Mouse (Mus musculus) liver, adult 2 months (tissue): ENCODE results near the gene Evi2. TPM values are rescaled to one million over a fixed set of nuclear protein-coding genes. Genes with fewer than 3 reads are reported as not detected.

ENCODE experiments used
- DNase-seq: peaks from one replicate; pipeline ENCODE4 v3.0.0-alpha.2; 2011; ENCODE audit warnings: low read depth, low spot score; ENCODE audit errors: extremely low read depth
- H3K27ac ChIP-seq: fragments of 200-500 bp; replicated peaks from 2 replicates; pipeline ENCODE4 v1.5.1; 2012; ENCODE audit warnings: low read depth, mild to moderate bottlenecking, control low read depth, inconsistent platforms, low read length; ENCODE audit not compliant: insufficient read depth
- H3K27me3 ChIP-seq: fragments of 200-500 bp; 2 replicates; pipeline ENCODE4 v1.6.1; 2012; ENCODE audit warnings: mild to moderate bottlenecking, moderate library complexity, low read length, inconsistent platforms; ENCODE audit not compliant: control insufficient read depth, insufficient read depth
- H3K36me3 ChIP-seq: fragments of 200-500 bp; 2 replicates; pipeline ENCODE4 v1.6.1; 2012; ENCODE audit warnings: low read length, inconsistent platforms; ENCODE audit not compliant: control insufficient read depth, insufficient read depth
- H3K4me1 ChIP-seq: fragments of 200-500 bp; 2 replicates; pipeline ENCODE4 v1.6.1; 2011; ENCODE audit warnings: low read length; ENCODE audit not compliant: control insufficient read depth, insufficient read depth
- H3K4me3 ChIP-seq: fragments of 200-500 bp; 2 replicates; pipeline ENCODE4 v1.5.1; 2011; ENCODE audit warnings: low read depth, mild to moderate bottlenecking, control low read depth, low read length, moderate library complexity; ENCODE audit not compliant: insufficient read depth
- H3K79me2 ChIP-seq: fragments of 200-500 bp; 2 replicates; pipeline ENCODE4 v1.6.1; 2012; ENCODE audit warnings: inconsistent platforms, mild to moderate bottlenecking, low read length, moderate library complexity; ENCODE audit not compliant: control insufficient read depth, insufficient read depth
- H3K9ac ChIP-seq: fragments of 200-500 bp; 2 replicates; pipeline ENCODE4 v1.6.1; 2012; ENCODE audit warnings: low read depth, mild to moderate bottlenecking, control low read depth, inconsistent platforms, low read length
- CTCF ChIP-seq: fragments of 200-500 bp; IDR thresholded peaks from 2 replicates; pipeline ENCODE4 v1.5.1; 2011; ENCODE audit warnings: low read depth, low read length, control low read depth
- POLR2A ChIP-seq: fragments of 200-500 bp; IDR thresholded peaks from 2 replicates; pipeline ENCODE4 v1.6.1; 2011; ENCODE audit warnings: low read length, control low read depth; ENCODE audit not compliant: insufficient read depth; ENCODE audit errors: extremely low read depth
- WGBS: fragments of 180-500 bp; shearing (Covaris S2); methylation state at CpG from one replicate; pipeline ENCODE4 v1.1.7; 2018; 5-methylcytosine and 5-hydroxymethylcytosine counted together
- polyA plus RNA-seq: library from polyadenylated mRNA; depleted of rRNA; stranded (reverse); fragments of >200 nt; gene quantifications from 2 replicates; pipeline ENCODE4 v1.2.3, GENCODE M21; 2012
- total RNA-seq: library from RNA; depleted of rRNA; stranded (reverse); fragments of >200 nt; gene quantifications from 2 replicates; pipeline ENCODE4 v1.2.3, GENCODE M21; 2014

Evi2 gene
- total and polyA plus RNA-seq, 2 experiments: 0.18 to 0.23 TPM

DNA sequence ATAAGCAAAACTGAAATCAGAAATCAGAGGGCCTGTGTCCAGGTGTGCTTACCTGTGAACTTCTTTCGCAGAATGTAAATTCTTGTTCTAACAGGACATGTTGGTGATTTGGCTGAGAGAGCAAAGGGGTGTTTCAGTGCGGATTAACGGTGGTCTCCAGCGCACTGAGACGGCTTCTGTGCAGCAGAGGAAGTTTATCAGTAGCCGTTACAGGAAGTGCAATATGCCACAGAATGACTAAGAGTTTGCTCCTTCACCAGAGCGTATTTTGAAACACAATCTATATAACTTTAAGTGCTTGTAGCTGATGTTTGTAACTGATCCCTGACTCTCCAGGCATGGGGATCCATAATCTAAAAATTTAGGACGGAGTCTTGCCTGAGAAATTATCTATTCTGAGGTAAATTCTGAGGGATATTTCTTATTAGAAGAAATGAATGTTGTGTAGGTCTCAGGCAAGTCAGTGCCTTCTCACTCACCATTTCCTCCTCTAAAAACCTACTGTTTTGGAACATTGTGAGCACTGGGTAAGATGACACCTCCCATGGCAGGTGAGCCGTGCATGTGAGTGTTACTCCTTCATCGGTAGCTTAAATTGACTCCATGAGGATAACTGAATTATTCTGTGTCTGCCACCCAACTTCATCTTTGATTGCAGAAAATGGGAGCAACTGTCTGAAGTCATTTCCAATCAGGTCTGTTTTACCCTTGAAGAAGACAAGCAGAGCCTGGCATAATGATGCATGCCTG lies 6.7 kb downstream of the Evi2 start, which contains the start of gene Evi2b:
Evi2b (minus strand) TSS at position 203 of the 750 bp plus-strand sequence.
- WGBS: 78% methylated on average over 10 of the region's 10 CpGs

DNA sequence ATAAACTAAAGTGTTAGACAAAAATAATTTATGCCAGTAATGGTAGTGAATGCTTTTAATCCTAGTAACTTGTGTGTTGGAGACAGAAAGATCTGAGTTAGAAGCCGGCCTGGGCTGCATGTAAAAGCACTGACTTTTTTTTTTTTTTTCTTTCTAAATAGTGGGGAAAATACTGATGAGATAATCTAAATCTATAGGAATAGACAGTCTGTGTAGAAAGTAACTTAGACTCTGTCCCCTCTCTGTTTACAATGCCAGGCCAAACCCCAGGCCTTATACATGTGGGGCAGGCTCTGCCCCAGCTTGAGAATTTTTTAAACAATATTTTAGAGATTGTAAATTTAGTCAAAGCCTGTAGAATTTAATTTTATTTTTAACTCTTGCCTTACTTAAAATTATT lies 7.4 kb downstream of the Evi2 start:
- no peak overlapping the region for H3K4me3 ChIP-seq
- no peak for TF ChIP-seq CTCF
- no peak for TF ChIP-seq POLR2A
- peaks cover 4% of the 10 kb centered on the region; the same call in 1 of the 2 replicates for H3K4me1 ChIP-seq
- no peak overlapping the region for H3K27ac ChIP-seq
- 75% methylated on average over 1 of the region's 1 CpGs for WGBS
- H3K27me3 ChIP-seq: no peaks in the 10 kb centered on the region
- peaks cover 2% of the 10 kb centered on the region; the same call in 1 of the 2 replicates for H3K36me3 ChIP-seq
- no peak for DNase-seq
- no peaks in the 10 kb centered on the region for H3K79me2 ChIP-seq
- no peak overlapping the region for H3K9ac ChIP-seq

More for the DNA sequence above, 6.7 kb downstream of the Evi2 start, which contains the start of gene Evi2b:
- H3K9ac ChIP-seq: no peak within 1 kb of the TSS
- no peak for DNase-seq
- peaks cover 4% of the 10 kb centered on the region; the same call in 1 of the 2 replicates for H3K4me1 ChIP-seq
- no peaks in the 10 kb centered on the region for H3K79me2 ChIP-seq
- no peak within 1 kb of the TSS for H3K27ac ChIP-seq
- peaks cover 2% of the 10 kb centered on the region; the same call in 1 of the 2 replicates for H3K36me3 ChIP-seq
- no peak for TF ChIP-seq CTCF
- H3K4me3 ChIP-seq: 0 out of 2 replicates have a peak within 1 kb of the TSS, but pooled peaks have one; percentile 23
- H3K27me3 ChIP-seq: no peaks in the 10 kb centered on the region

DNA sequence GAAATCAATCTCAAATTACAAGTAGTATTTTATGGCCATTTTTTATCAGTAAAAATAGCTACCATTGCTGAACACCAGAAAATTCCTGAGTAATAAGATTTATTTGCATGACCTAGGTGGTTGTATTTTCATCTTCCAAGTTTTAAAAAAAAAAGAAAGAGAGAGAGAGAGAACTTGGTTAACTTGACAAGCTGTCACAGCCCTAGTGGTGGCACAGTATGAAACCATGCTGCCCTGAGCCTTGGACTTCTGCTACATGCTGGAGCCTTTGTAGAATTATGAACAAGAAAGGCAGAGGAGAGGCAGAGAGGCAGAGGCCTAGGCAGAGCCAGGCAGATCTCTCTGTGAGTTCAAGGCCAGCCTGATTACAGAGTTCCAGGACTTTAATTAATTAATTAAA lies 8.5 kb downstream of the Evi2 start:
- no peak for TF ChIP-seq POLR2A
- no peak for TF ChIP-seq CTCF
- Histone ChIP-seq H3K79me2 (no peaks in the 10 kb centered on the region), H3K4me3 (no peak overlapping the region), H3K4me1 (peaks cover 4% of the 10 kb centered on the region; the same call in 1 of the 2 replicates), H3K27me3 (no peaks in the 10 kb centered on the region), H3K27ac (no peak overlapping the region), H3K9ac (no peak overlapping the region), H3K36me3 (peaks cover 2% of the 10 kb centered on the region; the same call in 1 of the 2 replicates)
- DNase-seq: no peak

DNA sequence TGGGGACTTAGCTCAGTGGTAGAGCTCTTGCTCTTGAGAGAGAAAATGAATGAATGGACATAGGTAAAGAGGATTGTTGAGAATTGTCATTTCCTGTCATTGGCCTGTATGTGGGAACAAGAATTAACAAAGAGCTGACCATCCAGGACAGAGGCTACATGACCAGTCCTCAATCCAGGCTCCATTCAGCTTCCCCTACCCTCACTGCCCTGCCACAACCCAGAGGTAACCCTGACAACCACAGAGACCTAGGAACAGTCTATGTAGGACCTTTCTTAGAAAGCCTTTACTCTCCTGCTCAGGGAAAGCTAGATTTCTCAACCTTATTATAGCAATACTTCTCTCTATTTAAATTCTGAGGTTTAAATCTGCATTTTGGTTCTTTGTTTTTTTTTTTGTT lies 9.6 kb downstream of the Evi2 start:
- TF ChIP-seq POLR2A (no peak), CTCF (no peak)
- Histone ChIP-seq H3K4me1 (peaks cover 4% of the 10 kb centered on the region; the same call in 1 of the 2 replicates), H3K79me2 (no peaks in the 10 kb centered on the region; the same call in 1 of the 2 replicates), H3K9ac (no peak overlapping the region), H3K36me3 (peaks cover 2% of the 10 kb centered on the region; the same call in 1 of the 2 replicates), H3K27ac (no peak overlapping the region), H3K27me3 (no peaks in the 10 kb centered on the region), H3K4me3 (no peak overlapping the region)
- DNase-seq: no peak

DNA sequence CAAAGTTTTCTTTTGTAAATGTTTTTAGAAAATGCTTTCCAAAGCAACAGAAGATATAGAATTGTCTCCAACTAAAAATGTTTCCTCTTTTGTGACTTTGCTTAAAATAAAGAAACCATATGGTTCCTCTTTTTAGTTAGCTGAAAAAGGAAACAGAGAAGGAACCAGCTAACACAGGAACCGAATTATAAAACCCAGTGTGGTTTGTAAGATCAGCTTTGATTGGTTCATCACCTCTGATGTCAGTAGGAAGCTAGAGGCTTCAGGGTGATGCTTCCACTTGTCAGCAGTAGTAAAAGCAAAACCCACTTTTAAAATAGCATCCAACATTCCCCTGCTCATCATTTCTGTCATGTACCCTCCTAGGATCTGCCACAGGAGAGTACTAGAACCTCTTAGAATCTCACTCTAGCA lies 10.5 kb downstream of the Evi2 start:
- Histone ChIP-seq H3K4me3 (no peak overlapping the region), H3K9ac (no peak overlapping the region), H3K36me3 (peaks cover 2% of the 10 kb centered on the region; the same call in 1 of the 2 replicates), H3K27me3 (no peaks in the 10 kb centered on the region), H3K4me1 (peaks cover 4% of the 10 kb centered on the region; the same call in 1 of the 2 replicates), H3K27ac (no peak overlapping the region), H3K79me2 (no peaks in the 10 kb centered on the region; the same call in 1 of the 2 replicates)
- 54% methylated on average over 1 of the region's 1 CpGs for WGBS
- peak; percentile 60 for DNase-seq
- no peak for TF ChIP-seq POLR2A
- TF ChIP-seq CTCF: no peak

DNA sequence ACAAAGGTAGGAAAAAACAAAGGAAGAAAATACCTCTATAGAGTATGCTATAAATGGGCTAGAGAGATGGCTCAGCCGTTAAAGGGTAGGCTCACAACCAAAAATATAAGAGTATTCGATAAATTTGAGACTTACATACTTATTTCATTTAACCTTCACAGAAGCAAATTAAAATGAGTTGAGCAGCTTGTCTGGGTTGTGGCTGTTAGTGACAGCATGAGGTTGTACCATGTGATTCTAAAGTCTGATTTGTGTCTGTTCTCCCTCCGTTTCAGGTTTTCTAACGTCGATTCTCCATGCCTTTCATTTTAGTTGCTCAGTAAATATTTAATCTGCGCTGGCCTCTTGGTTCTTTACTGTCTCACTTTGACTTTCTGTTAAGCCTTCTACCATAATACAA lies 11.1 kb downstream of the Evi2 start:
- H3K27me3 ChIP-seq: no peaks in the 10 kb centered on the region
- no peak for DNase-seq
- peaks cover 2% of the 10 kb centered on the region; the same call in 1 of the 2 replicates for H3K36me3 ChIP-seq
- no peak overlapping the region for H3K4me3 ChIP-seq
- no peak overlapping the region for H3K9ac ChIP-seq
- WGBS: 45% methylated on average over 6 of the region's 6 CpGs
- TF ChIP-seq POLR2A (no peak), CTCF (no peak)
- no peak overlapping the region for H3K27ac ChIP-seq
- no peaks in the 10 kb centered on the region; the same call in 1 of the 2 replicates for H3K79me2 ChIP-seq
- H3K4me1 ChIP-seq: peaks cover 4% of the 10 kb centered on the region; the same call in 1 of the 2 replicates
